Comparison of ENCODE assay signal across 9 mouse cellular contexts in the genomic region with DNA sequence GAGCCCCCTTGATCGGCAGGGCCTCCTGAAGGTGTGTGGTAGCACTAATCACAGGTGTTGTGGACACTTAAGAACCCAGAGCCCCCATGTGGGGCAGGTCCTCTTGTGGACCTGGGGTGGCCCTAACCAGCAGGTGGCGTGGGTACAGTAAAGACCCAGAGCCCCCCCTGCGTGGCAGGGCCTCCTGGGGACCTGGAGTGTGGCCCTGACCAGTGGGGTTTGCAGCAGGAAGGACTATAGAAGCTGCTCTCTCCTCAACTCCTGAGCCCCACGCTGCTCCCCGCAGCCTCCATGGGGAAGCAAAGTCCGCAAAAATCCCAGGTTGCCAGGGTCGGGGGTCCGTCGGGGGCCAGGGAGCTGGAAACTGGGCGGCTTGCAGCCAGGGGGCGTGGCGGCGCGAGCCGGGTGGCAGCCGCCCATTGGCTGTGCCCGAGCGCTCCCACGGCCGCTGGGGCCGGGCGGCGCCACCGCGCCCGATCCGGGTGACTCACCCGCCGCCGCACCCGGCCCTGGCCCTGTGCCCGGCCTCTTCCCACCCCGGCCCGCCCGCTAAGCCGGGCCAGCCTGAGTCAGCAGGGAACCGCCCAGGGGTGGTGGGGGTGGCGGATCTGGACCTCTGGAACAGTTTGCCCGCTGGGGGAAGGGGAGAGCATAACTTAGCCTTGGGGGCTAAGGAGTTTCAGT. TPM values are rescaled to one million over a fixed set of nuclear protein-coding genes. Genes with fewer than 3 reads are reported as not detected.
DNase-seq lines count a peak whose midpoint lies in the region; ATAC-seq and TF ChIP-seq lines count a peak whose summit lies in the region.
"Had no signal": no experiment of that assay in that cellular context is flagged by ENCODE, and none has a peak within 500 bp of the region (broad histone marks: within the 10 kb centered on the region; RNA-seq: fewer than 3 reads in every experiment).

No protein-coding gene starts in this region.

- H3K27ac ChIP-seq in MEL (ENCODE audit: control insufficient read depth, low read depth, low read length): peak overlapping the region; percentile 70
- H3K27ac ChIP-seq in hindbrain, embryonic 10.5 days: peak overlapping the region; percentile 93
- peak overlapping the region; percentile 88 for H3K27ac ChIP-seq in lung, embryonic 16.5 days (ENCODE audit: low read length)

- peaks cover 17 to 42% of the 10 kb centered on the region in 2 experiments for H3K4me1 ChIP-seq in MEL (ENCODE audit: control insufficient read depth in 1 of 2, insufficient read depth in 2 of 2, low read length in 2 of 2)
- peaks cover 32% of the 10 kb centered on the region for H3K4me1 ChIP-seq in hindbrain, embryonic 10.5 days (replicated peaks)
- peaks cover 36% of the 10 kb centered on the region for H3K4me1 ChIP-seq in lung, embryonic 16.5 days (replicated peaks; ENCODE audit: control insufficient read depth, insufficient read depth, low read length)

- no peaks in the 10 kb centered on the region for H3K9me3 ChIP-seq in MEL (replicated peaks; ENCODE audit: insufficient read depth, low read length)
- H3K9me3 ChIP-seq in hindbrain, embryonic 10.5 days: no peaks in the 10 kb centered on the region
- no peaks in the 10 kb centered on the region for H3K9me3 ChIP-seq in lung, embryonic 16.5 days (ENCODE audit: control insufficient read depth, low read length)

- H3K79me2 ChIP-seq in MEL (ENCODE audit: control insufficient read depth, insufficient read depth, low read length, poor library complexity): no peaks in the 10 kb centered on the region; the same call in 1 of the 2 replicates

- 3% methylated on average over 39 of the region's 39 CpGs for WGBS in hindbrain, embryonic 10.5 days
- 4% methylated on average over 33 of the region's 39 CpGs for WGBS in lung, embryonic 16.5 days

- peak in 1 of 3 experiments; percentile 22; a peak in 1 of 6 replicates for TF ChIP-seq CTCF in MEL (IDR thresholded peaks at IDR 0.05 in 2 of 3, conservative IDR thresholded peaks at IDR 0.05 in 1 of 3; ENCODE audit: control insufficient read depth in 1 of 3, insufficient read depth in 1 of 3, low read depth in 2 of 3, low read length in 3 of 3, poor library complexity in 1 of 3, severe bottlenecking in 1 of 3)

- peak; percentile 71 to 88; a peak in 3 of 4 replicates for TF ChIP-seq EP300 in MEL (IDR thresholded peaks at IDR 0.05; ENCODE audit: low read depth in 1 of 2, low read length in 2 of 2)

- ATAC-seq in frontal cortex, adult (ENCODE audit: low TSS enrichment): peak; percentile 78
- ATAC-seq in lung, embryonic 16.5 days (ENCODE audit: low read depth): peak; percentile 93

- TF ChIP-seq RAD21 in MEL (IDR thresholded peaks at IDR 0.05; ENCODE audit: low read depth, low read length): no peak

- H3K36me3 ChIP-seq in MEL (ENCODE audit: control insufficient read depth in 1 of 2, insufficient read depth in 2 of 2, low read length in 2 of 2): peaks cover 0 to 37% of the 10 kb centered on the region in 2 experiments; a peak in 2 of 4 replicates
- no peaks in the 10 kb centered on the region for H3K36me3 ChIP-seq in hindbrain, embryonic 10.5 days
- H3K36me3 ChIP-seq in lung, embryonic 16.5 days (ENCODE audit: control insufficient read depth, insufficient read depth, low read length): no peaks in the 10 kb centered on the region

- no peaks in the 10 kb centered on the region for H3K27me3 ChIP-seq in MEL (ENCODE audit: control insufficient read depth in 1 of 2, insufficient read depth in 2 of 2, low read length in 2 of 2)
- H3K27me3 ChIP-seq in hindbrain, embryonic 10.5 days (ENCODE audit: insufficient read depth, poor library complexity, severe bottlenecking): peaks cover 44% of the 10 kb centered on the region
- H3K27me3 ChIP-seq in lung, embryonic 16.5 days (ENCODE audit: control insufficient read depth, insufficient read depth, low read depth, low read length): no peaks in the 10 kb centered on the region; the same call in 1 of the 2 replicates

- peak; percentile 95 for DNase-seq in MEL (ENCODE audit: low read depth, low spot score)
- peak; percentile 21 for DNase-seq in cerebellum, adult 8-10 months
- DNase-seq in hindbrain, embryonic 10.5 days (ENCODE audit: low spot score): peak; percentile 74
- peak; percentile 83 for DNase-seq in layer of hippocampus, adult 9-11 months
- peak; percentile 78 for DNase-seq in ovary, postnatal 10 days (ENCODE audit: low spot score)
- peak; percentile 27 for DNase-seq in thymus, postnatal 0 days (ENCODE audit: low spot score)

- peak overlapping the region; percentile 65 for H3K4me2 ChIP-seq in lung, embryonic 16.5 days (ENCODE audit: low read depth, low read length)

- peak overlapping the region; percentile 83 for H3K9ac ChIP-seq in MEL (ENCODE audit: control insufficient read depth, low read depth, low read length, poor library complexity, severe bottlenecking)
- peak overlapping the region; percentile 71 for H3K9ac ChIP-seq in lung, embryonic 16.5 days (ENCODE audit: low read length)

- peak overlapping the region; percentile 60 to 78 for H3K4me3 ChIP-seq in MEL (ENCODE audit: control insufficient read depth in 1 of 2, insufficient read depth in 1 of 2, low read depth in 2 of 2, low read length in 2 of 2)
- peak overlapping the region; percentile 61 for H3K4me3 ChIP-seq in hindbrain, embryonic 10.5 days
- H3K4me3 ChIP-seq in lung, embryonic 16.5 days (ENCODE audit: low read length): peak overlapping the region; percentile 35

- TF ChIP-seq POLR2A in MEL (IDR thresholded peaks at IDR 0.05; ENCODE audit: control insufficient read depth in 1 of 2, insufficient read depth in 1 of 2, low read depth in 1 of 2, low read length in 2 of 2, poor library complexity in 1 of 2): peak in 1 of 2 experiments; percentile 26; a peak in 1 of 4 replicates

TF ChIP-seq in MEL, 35 proteins besides CTCF, POLR2A, EP300 and RAD21 (continues in another document):
- TF ChIP-seq UBTF (IDR thresholded peaks at IDR 0.05; ENCODE audit: borderline replicate concordance, insufficient read depth, low read depth, low read length) (no peak), MEF2A (IDR thresholded peaks at IDR 0.05; ENCODE audit: extremely low read depth, insufficient replicate concordance, low read depth, low read length, poor library complexity, severe bottlenecking) (no peak), TAL1 (IDR thresholded peaks at IDR 0.05; ENCODE audit: low read length) (no peak), BHLHE40 (IDR thresholded peaks at IDR 0.05; ENCODE audit: borderline replicate concordance, low read depth, low read length) (peak; percentile 58; the same call in 1 of the 2 replicates), MAX (IDR thresholded peaks at IDR 0.05; ENCODE audit: low read length) (no peak; the same call in 1 of the 2 replicates), GATA1 (IDR thresholded peaks at IDR 0.05; ENCODE audit: low read depth, low read length) (no peak), ZKSCAN1 (IDR thresholded peaks at IDR 0.05; ENCODE audit: low read depth, low read length) (no peak), ETS1 (IDR thresholded peaks at IDR 0.05; ENCODE audit: low read depth, low read length) (peak; percentile 95), USF2 (IDR thresholded peaks at IDR 0.05; ENCODE audit: borderline replicate concordance in 1 of 2, insufficient read depth in 1 of 2, low read depth in 1 of 2, low read length in 2 of 2) (no peak), CHD1 (IDR thresholded peaks at IDR 0.05; ENCODE audit: low read depth, low read length) (no peak), MAFK (IDR thresholded peaks at IDR 0.05; ENCODE audit: borderline replicate concordance, low read depth, low read length) (peak; percentile 79; the same call in 1 of the 2 replicates), ZMIZ1 (IDR thresholded peaks at IDR 0.05; ENCODE audit: low read depth, low read length) (0 out of 2 replicates have a peak, but pooled peaks have one; percentile 10)

RNA-seq across cellular contexts. Expression of gene Krt78, which starts 23.1 kb away (rescaled TPM):
- total RNA-seq in MEL (2012; rRNA removed): 0.08 and 0.13 TPM in 2 replicates
- polyA plus RNA-seq in MEL (2012; ENCODE audit: insufficient read depth in 1 of 2, insufficient read length in 2 of 2, low read depth in 1 of 2, low replicate concordance in 2 of 2, missing spikeins in 1 of 2): under 1 TPM in 1 of 2 experiments, not detected in 1; 0.17 TPM
- not detected in 2 replicates for polyA plus RNA-seq in hindbrain, embryonic 10.5 days (2016; fragmentation: Nextera tagmentation; extraction: Ambion mirVana)
- polyA plus RNA-seq in lung, embryonic 16.5 days (2015; fragmentation: Nextera tagmentation; extraction: Ambion mirVana): 0.10 and 0.21 TPM in 2 replicates
- 0.43 and 0.50 TPM in 2 replicates for polyA plus RNA-seq in thymus, postnatal 0 days (2015; fragmentation: Nextera tagmentation; extraction: Ambion mirVana)

RNA-seq across cellular contexts. Expression of gene Krt8, which starts 27.1 kb away (rescaled TPM):
- total RNA-seq in MEL (2012; rRNA removed): 0.69 and 0.75 TPM in 2 replicates
- under 1 TPM in 1 of 2 experiments, not detected in 1; 0.93 TPM for polyA plus RNA-seq in MEL (2012; ENCODE audit: insufficient read depth in 1 of 2, insufficient read length in 2 of 2, low read depth in 1 of 2, low replicate concordance in 2 of 2, missing spikeins in 1 of 2)
- polyA plus RNA-seq in hindbrain, embryonic 10.5 days (2016; fragmentation: Nextera tagmentation; extraction: Ambion mirVana): 43.1 and 55.5 TPM in 2 replicates
- 402 and 445 TPM in 2 replicates for polyA plus RNA-seq in lung, embryonic 16.5 days (2015; fragmentation: Nextera tagmentation; extraction: Ambion mirVana)
- polyA plus RNA-seq in thymus, postnatal 0 days (2015; fragmentation: Nextera tagmentation; extraction: Ambion mirVana): 1,106 and 1,123 TPM in 2 replicates
- total RNA-seq: left cerebral cortex, postnatal 10 days had no signal

RNA-seq across cellular contexts. Expression of gene Krt79, which starts 37.1 kb away (rescaled TPM):
- total RNA-seq in MEL (2012; rRNA removed): not detected in 2 replicates
- polyA plus RNA-seq in MEL (2012; ENCODE audit: insufficient read depth in 1 of 2, insufficient read length in 2 of 2, low read depth in 1 of 2, low replicate concordance in 2 of 2, missing spikeins in 1 of 2): not detected
- polyA plus RNA-seq in hindbrain, embryonic 10.5 days (2016; fragmentation: Nextera tagmentation; extraction: Ambion mirVana): 0.18 TPM in 1 of 2 replicates, not detected in the other
- 0.80 and 1.2 TPM in 2 replicates for polyA plus RNA-seq in lung, embryonic 16.5 days (2015; fragmentation: Nextera tagmentation; extraction: Ambion mirVana)
- 0.71 and 0.74 TPM in 2 replicates for polyA plus RNA-seq in thymus, postnatal 0 days (2015; fragmentation: Nextera tagmentation; extraction: Ambion mirVana)
- total RNA-seq: left cerebral cortex, postnatal 10 days had no signal

RNA-seq across cellular contexts. Expression of gene Krt18, which starts 50.8 kb away (rescaled TPM):
- 0.08 TPM in 1 of 2 replicates, not detected in the other for total RNA-seq in MEL (2012; rRNA removed)
- not detected for polyA plus RNA-seq in MEL (2012; ENCODE audit: insufficient read depth in 1 of 2, insufficient read length in 2 of 2, low read depth in 1 of 2, low replicate concordance in 2 of 2, missing spikeins in 1 of 2)
- polyA plus RNA-seq in hindbrain, embryonic 10.5 days (2016; fragmentation: Nextera tagmentation; extraction: Ambion mirVana): 38.6 and 53.5 TPM in 2 replicates
- polyA plus RNA-seq in lung, embryonic 16.5 days (2015; fragmentation: Nextera tagmentation; extraction: Ambion mirVana): 263 and 293 TPM in 2 replicates
- 1,281 and 1,324 TPM in 2 replicates for polyA plus RNA-seq in thymus, postnatal 0 days (2015; fragmentation: Nextera tagmentation; extraction: Ambion mirVana)

RNA-seq across cellular contexts. Expression of gene Krt4, which starts 52.6 kb away (rescaled TPM):
- not detected in 2 replicates for total RNA-seq in MEL (2012; rRNA removed)
- polyA plus RNA-seq in MEL (2012; ENCODE audit: insufficient read depth in 1 of 2, insufficient read length in 2 of 2, low read depth in 1 of 2, low replicate concordance in 2 of 2, missing spikeins in 1 of 2): not detected
- not detected in 2 replicates for polyA plus RNA-seq in hindbrain, embryonic 10.5 days (2016; fragmentation: Nextera tagmentation; extraction: Ambion mirVana)
- 14.2 and 23.3 TPM in 2 replicates for polyA plus RNA-seq in lung, embryonic 16.5 days (2015; fragmentation: Nextera tagmentation; extraction: Ambion mirVana)
- 1.2 and 43.4 TPM in 2 replicates for polyA plus RNA-seq in thymus, postnatal 0 days (2015; fragmentation: Nextera tagmentation; extraction: Ambion mirVana)
- total RNA-seq: left cerebral cortex, postnatal 10 days had no signal

Comparison
In these comparisons a context has a peak if more than half of its experiments do, and no peak if none do; other contexts are left out.
1. Peak in every context shown above with its lines: DNase-seq, ATAC-seq, H3K4me3 ChIP-seq and H3K27ac ChIP-seq.
2. DNase-seq: peak in every context shown above with its lines; median percentile 95 in MEL; 83 in layer of hippocampus, adult 9-11 months; 78 in ovary, postnatal 10 days; 74 in hindbrain, embryonic 10.5 days; 27 in thymus, postnatal 0 days; 21 in cerebellum, adult 8-10 months.
3. RNA of gene Krt8, which starts 27.1 kb away (polyA plus RNA-seq): 1,106 to 1,123 TPM in thymus, postnatal 0 days, 402 to 445 TPM in lung, embryonic 16.5 days and 43.1 to 55.5 TPM in hindbrain, embryonic 10.5 days; 0.93 TPM in MEL; every median in the first group is over 10 times any median in the second.